Mouse (Mus musculus) stomach, postnatal 0 days (tissue): Measurements from ENCODE around the gene Mn1. TPM values are rescaled to one million over a fixed set of nuclear protein-coding genes. Genes with fewer than 3 reads are reported as not detected.

Source experiments
- ATAC-seq: fragments of 200-750 bp; cut with Nextera tagmentation; 2 replicates; pipeline ENCODE4 v1.8.0; 2017; ENCODE audit not compliant: low FRiP score, low TSS enrichment
- DNase-seq: peaks from one replicate; pipeline ENCODE4 v3.0.0-alpha.2; 2016; ENCODE audit warnings: low spot score
- H3K27ac ChIP-seq: fragments of 300-500 bp; sonication (generic); replicated peaks from 2 replicates; pipeline ENCODE4 v1.5.1; 2014; ENCODE audit warnings: mild to moderate bottlenecking, control low read depth
- H3K27me3 ChIP-seq: fragments of 300-500 bp; sonication (generic); 2 replicates; pipeline ENCODE4 v1.6.1; 2014; ENCODE audit warnings: low read length; ENCODE audit not compliant: control insufficient read depth, insufficient read depth
- H3K36me3 ChIP-seq: fragments of 300-500 bp; sonication (generic); 2 replicates; pipeline ENCODE4 v1.6.1; 2014; ENCODE audit warnings: low read length, mixed read lengths; ENCODE audit not compliant: control insufficient read depth, insufficient read depth
- H3K4me1 ChIP-seq: fragments of 300-500 bp; sonication (generic); replicated peaks from 2 replicates; pipeline ENCODE4 v1.6.1; 2014; ENCODE audit warnings: antibody characterized with exemption; ENCODE audit not compliant: control insufficient read depth, insufficient read depth
- H3K4me2 ChIP-seq: fragments of 300-500 bp; sonication (generic); replicated peaks from 2 replicates; pipeline ENCODE4 v1.6.1; 2014; ENCODE audit warnings: low read depth, mild to moderate bottlenecking, control low read depth, moderate library complexity
- H3K4me3 ChIP-seq: fragments of 300-500 bp; sonication (generic); 2 replicates; pipeline ENCODE4 v1.5.1; 2014; ENCODE audit warnings: low read depth, low read length, control low read depth
- H3K9ac ChIP-seq: fragments of 300-500 bp; sonication (generic); 2 replicates; pipeline ENCODE4 v1.6.1; 2014; ENCODE audit warnings: mild to moderate bottlenecking, low read length, control low read depth, mixed read lengths
- H3K9me3 ChIP-seq: fragments of 300-500 bp; sonication (generic); 2 replicates; pipeline ENCODE4 v1.6.1; 2016; ENCODE audit warnings: low read length; ENCODE audit not compliant: control insufficient read depth
- CTCF ChIP-seq: IDR thresholded peaks from 2 replicates; pipeline ENCODE4 v1.5.1; 2016; ENCODE audit warnings: antibody characterized with exemption, low read depth, mild to moderate bottlenecking, moderate library complexity
- EP300 ChIP-seq: optimal IDR thresholded peaks from 2 replicates; pipeline ENCODE3; 2016; ENCODE audit warnings: antibody characterized with exemption
- WGBS: fragments of 180-500 bp; shearing (Covaris S2); extraction: QIAGEN DNeasy Blood & Tissue Kit; methylation state at CpG from one replicate; pipeline ENCODE4 v1.1.7; 2014; 5-methylcytosine and 5-hydroxymethylcytosine counted together
- polyA plus RNA-seq: library from polyadenylated mRNA; unstranded; fragments of >200 nt; fragmentation: Nextera tagmentation; extraction: Ambion mirVana; gene quantifications from 2 replicates; pipeline ENCODE4 v1.2.1, GENCODE M21; 2015

Mn1 gene
- polyA plus RNA-seq, 1 experiment from 2014 or later: 5.6 TPM

DNA sequence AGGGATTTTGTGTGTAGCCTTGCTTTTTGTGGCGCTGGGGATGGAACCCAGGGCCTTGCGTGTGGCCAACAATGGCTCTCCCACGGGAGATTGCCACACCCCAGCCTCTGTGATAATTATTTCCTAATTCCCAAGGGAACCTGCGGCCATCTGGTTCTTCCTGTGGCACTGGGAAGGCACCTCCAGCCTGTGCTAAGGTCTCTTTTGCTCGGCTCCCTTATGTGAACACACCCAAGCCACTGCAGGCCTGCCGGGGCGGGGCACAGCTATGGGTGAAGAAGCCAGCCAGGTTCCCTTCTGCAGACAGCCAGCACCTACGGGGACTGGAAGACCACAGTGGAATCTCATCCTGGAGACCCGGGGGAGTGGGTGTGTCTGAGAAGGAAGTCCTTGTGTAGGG is 49.3 kb downstream of the Mn1 start:
- H3K27me3 ChIP-seq: no peaks in the 10 kb centered on the region
- H3K9me3 ChIP-seq: no peaks in the 10 kb centered on the region
- WGBS: 59% methylated on average over 9 of the region's 9 CpGs
- no peaks in the 10 kb centered on the region for H3K4me1 ChIP-seq
- TF ChIP-seq EP300 (no peak), CTCF (no peak)
- no peak overlapping the region for H3K4me2 ChIP-seq
- ATAC-seq: peak; percentile 51; the same call in 1 of the 2 replicates
- H3K4me3 ChIP-seq: no peak overlapping the region
- H3K27ac ChIP-seq: no peak overlapping the region
- no peak for DNase-seq
- H3K36me3 ChIP-seq: no peaks in the 10 kb centered on the region
- no peak overlapping the region for H3K9ac ChIP-seq

DNA sequence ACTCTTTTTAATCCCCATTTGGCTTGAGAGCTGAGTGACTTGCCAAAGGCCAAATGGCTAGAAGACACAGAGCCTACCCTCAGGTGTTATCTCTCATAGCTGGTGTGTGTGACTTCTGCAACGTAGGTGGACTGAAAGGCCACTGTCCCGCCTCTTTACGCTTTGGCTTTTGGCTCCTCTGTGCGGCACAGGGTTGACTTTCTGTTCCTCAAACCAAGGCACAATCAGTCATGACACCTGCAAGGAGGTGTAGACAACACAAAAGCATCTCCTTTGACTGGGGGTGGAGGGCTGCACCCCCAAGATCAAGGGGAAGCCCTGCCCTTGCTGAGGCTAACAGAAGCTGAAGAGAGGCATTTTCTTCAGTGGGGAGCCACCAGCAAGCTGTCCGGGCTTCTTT is 50.5 kb downstream of the Mn1 start:
- Histone ChIP-seq H3K36me3 (no peaks in the 10 kb centered on the region), H3K4me3 (no peak overlapping the region), H3K4me1 (no peaks in the 10 kb centered on the region), H3K9ac (no peak overlapping the region), H3K27me3 (no peaks in the 10 kb centered on the region), H3K4me2 (no peak overlapping the region), H3K27ac (no peak overlapping the region), H3K9me3 (no peaks in the 10 kb centered on the region)
- 44% methylated on average over 5 of the region's 5 CpGs for WGBS
- ATAC-seq (no peak), DNase-seq (no peak)
- TF ChIP-seq EP300 (no peak), CTCF (no peak)

- Histone ChIP-seq H3K36me3 (no peaks in the 10 kb centered on the region), H3K4me3 (no peak overlapping the region), H3K9ac (no peak overlapping the region), H3K4me1 (no peaks in the 10 kb centered on the region), H3K4me2 (no peak overlapping the region), H3K27ac (no peak overlapping the region), H3K9me3 (no peaks in the 10 kb centered on the region), H3K27me3 (no peaks in the 10 kb centered on the region)
- no peak for TF ChIP-seq EP300
- no peak for TF ChIP-seq CTCF
- 53% methylated on average over 7 of the region's 7 CpGs for WGBS
- ATAC-seq: no peak
- DNase-seq: no peak
Measured at GRCm38 (mm10) chr5:111469195-111469882, 52.2 kb downstream of the Mn1 start.

DNA sequence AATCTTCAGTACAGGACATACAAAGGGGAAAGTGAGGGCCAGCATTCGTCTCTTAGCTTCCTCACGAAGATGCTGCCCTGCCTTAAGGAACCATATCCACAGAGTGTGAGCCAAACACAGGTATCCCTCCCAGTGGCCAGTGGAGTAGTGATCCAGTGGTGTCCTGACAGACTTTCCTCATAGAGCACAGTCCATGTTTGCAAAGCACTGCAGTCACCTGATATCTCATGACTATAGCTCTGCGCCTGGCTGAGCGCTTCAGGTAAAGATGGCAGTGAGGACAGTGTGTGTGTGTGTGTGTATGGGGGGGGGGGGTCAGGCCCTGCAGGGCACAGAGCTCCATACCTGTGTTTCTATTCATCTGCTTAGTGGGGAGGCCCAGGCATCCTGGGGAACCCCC is 53.7 kb downstream of the Mn1 start:
- Histone ChIP-seq H3K9me3 (no peaks in the 10 kb centered on the region), H3K4me3 (no peak overlapping the region), H3K27me3 (no peaks in the 10 kb centered on the region), H3K9ac (no peak overlapping the region), H3K4me1 (no peaks in the 10 kb centered on the region), H3K4me2 (no peak overlapping the region), H3K27ac (no peak overlapping the region), H3K36me3 (no peaks in the 10 kb centered on the region)
- TF ChIP-seq EP300 (no peak), CTCF (no peak)
- WGBS: 84% methylated on average over 4 of the region's 4 CpGs
- peak; percentile 36; the same call in 1 of the 2 replicates for ATAC-seq
- no peak for DNase-seq

- Histone ChIP-seq H3K9ac (no peak overlapping the region), H3K27ac (no peak overlapping the region), H3K27me3 (no peaks in the 10 kb centered on the region), H3K4me3 (no peak overlapping the region), H3K36me3 (no peaks in the 10 kb centered on the region), H3K4me2 (no peak overlapping the region), H3K4me1 (no peaks in the 10 kb centered on the region), H3K9me3 (no peaks in the 10 kb centered on the region)
- no peak for DNase-seq
- TF ChIP-seq EP300 (no peak), CTCF (no peak)
- 58% methylated on average over 11 of the region's 11 CpGs for WGBS
- ATAC-seq: no peak
Measured at GRCm38 (mm10) chr5:111473425-111473824, 56.3 kb downstream of the Mn1 start.

GRCm38 (mm10) chr5:111475721-111476120 is 58.6 kb downstream of the Mn1 start:
- H3K9me3 ChIP-seq: no peaks in the 10 kb centered on the region
- no peak overlapping the region for H3K9ac ChIP-seq
- H3K4me2 ChIP-seq: no peak overlapping the region
- no peak overlapping the region for H3K4me3 ChIP-seq
- no peak for TF ChIP-seq EP300
- TF ChIP-seq CTCF: no peak
- no peaks in the 10 kb centered on the region for H3K27me3 ChIP-seq
- H3K27ac ChIP-seq: no peak overlapping the region
- ATAC-seq (no peak), DNase-seq (no peak)
- no peaks in the 10 kb centered on the region for H3K36me3 ChIP-seq
- H3K4me1 ChIP-seq: no peaks in the 10 kb centered on the region
- WGBS: 78% methylated on average over 5 of the region's 5 CpGs
